Mouse (Mus musculus) layer of hippocampus, postnatal 14 days (tissue): ENCODE measurements around the gene Zdhhc22. TPM values are rescaled to one million over a fixed set of nuclear protein-coding genes. Genes with fewer than 3 reads are reported as not detected.

Experiments
- DNase-seq, 2 experiments: peaks; one replicate each; pipeline ENCODE4 v3.0.0; 2021 to 2022; ENCODE audit warnings: low spot score in 2 of 2, mixed read lengths in 1 of 2
- total RNA-seq, 2 experiments: library from RNA; stranded (reverse); gene quantifications; 2 replicates each; pipeline ENCODE4 v1.2.3; 2021

Zdhhc22 gene
- total RNA-seq, 2 experiments from 2014 or later: 9.3 to 22.9 TPM

DNA sequence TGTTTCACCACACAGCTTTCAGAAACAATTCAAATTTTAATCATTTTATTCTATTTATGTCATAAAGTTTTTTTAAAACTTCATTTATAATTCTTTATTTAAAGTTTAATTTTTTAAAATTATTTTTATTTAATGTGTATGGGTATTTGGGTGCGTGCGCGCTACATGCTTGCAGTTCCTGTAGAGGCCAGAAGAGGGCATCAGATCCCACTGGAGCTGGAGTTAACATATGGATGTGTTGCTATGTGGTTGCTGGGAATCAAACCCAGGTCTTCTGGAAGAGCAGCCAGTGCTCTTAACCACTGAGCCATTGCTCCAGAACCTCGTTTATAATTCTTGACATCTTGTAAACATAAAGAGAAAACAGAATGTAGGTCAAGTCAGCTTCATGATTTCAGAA, 8.5 kb upstream of the Zdhhc22 start:
- DNase-seq: no peak

DNA sequence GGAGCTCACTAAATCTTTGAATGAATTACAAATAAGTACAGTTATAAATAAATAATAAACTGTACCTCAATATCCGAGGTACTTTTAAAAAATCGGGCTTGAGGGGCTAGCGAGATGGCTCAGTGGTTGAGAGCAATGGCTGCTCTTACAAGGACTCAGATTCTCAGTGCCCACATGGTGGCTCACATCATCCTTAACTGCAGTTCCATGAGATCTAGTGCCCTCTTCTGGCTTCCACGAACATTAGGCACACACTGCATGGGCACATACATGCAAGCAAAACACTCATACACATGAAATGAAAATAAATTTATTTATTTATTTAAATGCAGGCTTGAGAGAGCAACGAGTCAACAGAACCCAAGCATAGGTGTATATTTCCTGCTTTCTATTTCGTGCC, 5.7 kb upstream of the Zdhhc22 start:
- DNase-seq: no peak

- no peak for DNase-seq
Observed at GRCm38 (mm10) chr12:86994776-86995175, 4.5 kb upstream of the Zdhhc22 start.

DNA sequence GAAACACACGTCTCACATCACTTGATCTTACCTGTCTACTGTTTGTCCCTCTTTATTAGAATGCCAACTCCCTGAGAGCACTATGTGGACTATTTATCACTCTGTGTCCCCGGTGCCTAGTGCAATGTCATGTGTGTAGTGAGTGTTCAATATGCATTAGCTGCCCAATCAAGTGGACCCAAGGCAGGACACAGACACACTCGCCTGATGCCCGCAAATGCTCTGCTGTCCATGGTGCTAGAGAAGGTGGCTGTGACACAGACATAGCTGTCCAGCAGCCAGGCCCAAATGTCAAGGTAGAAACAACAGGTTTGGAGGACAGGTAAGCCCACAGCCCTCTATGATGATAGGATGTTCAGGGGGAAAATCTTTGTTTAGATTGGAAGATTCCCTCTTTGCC, 3.9 kb upstream of the Zdhhc22 start:
- DNase-seq: no peak

- no peak for DNase-seq
Observed at GRCm38 (mm10) chr12:86990755-86991110, 503 bp upstream of the Zdhhc22 start.

DNA sequence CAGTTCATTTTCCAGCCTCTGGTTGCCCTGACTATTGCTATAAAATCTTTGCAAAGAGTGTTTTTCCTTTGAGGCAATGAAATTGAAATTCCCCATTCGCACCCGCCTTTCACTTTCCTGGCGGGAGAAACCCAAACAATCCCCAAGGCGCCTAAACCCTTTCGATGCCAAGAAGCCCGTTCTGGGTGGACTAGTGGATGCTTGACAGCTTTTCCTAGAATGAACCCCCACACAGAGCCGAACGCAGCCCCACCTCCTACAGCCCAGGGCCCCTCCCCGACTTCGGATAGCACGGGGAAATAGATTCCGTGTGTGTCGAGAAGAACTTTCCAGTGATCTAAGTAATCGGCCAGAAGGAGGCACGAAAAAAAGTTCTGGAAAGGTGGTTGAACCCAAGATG, 852 bp downstream of the Zdhhc22 start:
- no peak for DNase-seq

GRCm38 (mm10) chr12:86988227-86988626, 2.0 kb downstream of the Zdhhc22 start:
- no peak for DNase-seq

GRCm38 (mm10) chr12:86986562-86986961, 3.7 kb downstream of the Zdhhc22 start:
- DNase-seq: no peak

DNA sequence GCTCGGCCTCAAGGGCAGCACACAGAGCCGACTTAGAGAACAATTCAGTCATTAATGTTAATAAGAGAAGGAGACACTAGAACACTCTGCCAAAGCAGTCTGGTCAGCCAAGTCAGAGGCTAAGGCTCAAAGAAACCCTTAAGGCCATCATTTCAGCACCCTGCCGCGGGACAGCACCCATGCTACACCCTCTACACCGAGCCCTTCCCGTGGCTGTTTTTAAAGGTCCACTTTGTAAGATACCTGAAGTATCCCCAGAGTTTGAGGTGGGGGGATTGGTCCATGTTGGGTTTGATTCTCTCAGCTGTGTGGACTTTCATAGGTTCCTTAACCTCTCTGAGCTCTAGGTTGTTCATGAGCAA, 6.1 kb downstream of the Zdhhc22 start:
- no peak for DNase-seq

DNA sequence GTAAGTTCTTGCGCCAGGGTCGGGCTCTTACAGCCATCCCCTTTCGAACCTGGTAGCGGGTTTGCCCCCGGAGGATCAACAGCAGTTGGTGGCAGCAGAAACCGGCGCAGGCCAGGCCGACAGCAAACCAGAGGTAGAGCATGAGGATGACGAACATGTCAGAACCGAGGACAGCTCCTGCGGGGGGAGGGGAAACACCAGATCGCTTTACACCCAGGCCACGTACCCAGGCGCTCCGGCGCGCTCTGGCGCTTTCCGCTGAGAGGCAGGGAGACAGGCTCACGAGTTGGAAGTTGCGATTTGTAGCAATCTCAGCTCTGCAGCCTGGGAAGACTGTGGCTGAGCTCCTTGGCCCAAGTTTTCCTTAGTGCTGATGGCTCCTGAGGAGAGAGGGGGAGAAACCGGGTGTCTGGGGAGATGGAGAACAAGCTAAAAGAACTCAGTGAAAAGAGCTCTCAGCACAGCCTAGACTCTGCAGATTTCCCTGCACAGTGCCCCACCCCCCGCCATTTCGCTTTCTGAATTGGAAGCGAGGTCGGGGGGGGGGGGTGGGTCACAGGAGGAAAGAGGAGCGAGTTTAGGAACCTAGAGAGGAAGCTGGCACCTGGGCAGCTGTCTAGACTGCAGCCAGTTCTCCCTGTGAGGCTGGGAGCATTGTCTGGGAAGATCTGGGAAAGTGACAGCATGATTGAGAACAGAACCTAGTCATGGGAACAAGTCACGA, 6.6 kb downstream of the Zdhhc22 start:
- peak in 1 of 2 experiments; percentile 65 for DNase-seq

GRCm38 (mm10) chr12:86981180-86981579, 9.1 kb downstream of the Zdhhc22 start:
- DNase-seq: no peak

DNA sequence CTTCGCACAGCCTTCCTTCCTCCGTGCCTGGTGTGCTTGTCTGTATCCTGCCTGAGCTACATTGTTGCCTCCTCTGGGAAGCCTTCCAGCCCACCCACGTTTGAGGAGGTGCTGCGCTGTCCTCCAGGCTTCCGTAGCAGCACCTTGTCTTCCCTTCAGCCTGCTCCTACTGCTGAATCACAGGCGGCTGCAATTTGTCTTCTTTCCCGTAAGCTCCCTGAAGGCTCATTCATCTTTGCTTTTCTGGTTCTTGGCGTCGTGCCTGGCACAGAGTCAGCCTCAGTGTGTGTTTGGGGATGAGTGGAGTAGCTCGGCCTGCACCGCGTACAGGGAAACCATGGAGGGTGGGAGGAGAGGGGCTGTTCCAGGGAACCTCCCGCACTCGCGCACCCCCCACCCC, 12.4 kb downstream of the Zdhhc22 start:
- peak in 1 of 2 experiments; percentile 55 for DNase-seq

GRCm38 (mm10) chr12:86976511-86977168, 13.6 kb downstream of the Zdhhc22 start:
- DNase-seq: no peak

DNA sequence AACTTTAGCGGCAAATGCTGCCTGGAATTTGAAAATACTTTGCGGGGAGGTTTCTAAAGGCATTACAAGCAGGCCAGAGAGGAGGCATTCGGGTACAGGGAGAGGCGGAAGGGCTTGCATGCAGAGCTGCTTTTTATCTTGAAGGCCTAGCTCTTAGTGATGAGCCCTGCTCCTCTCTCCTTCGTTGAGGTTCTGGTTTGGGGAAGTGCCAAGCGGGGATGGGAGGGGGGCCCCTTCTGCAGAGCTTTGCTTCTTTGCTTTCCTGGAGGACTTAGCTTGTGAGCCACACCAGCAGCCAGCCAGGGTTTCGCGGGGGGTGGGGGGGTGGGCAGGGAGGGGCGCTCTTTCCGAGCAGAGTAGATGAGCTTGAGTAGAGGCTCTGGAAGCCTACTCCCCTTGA, 14.5 kb downstream of the Zdhhc22 start:
- no peak for DNase-seq

DNA sequence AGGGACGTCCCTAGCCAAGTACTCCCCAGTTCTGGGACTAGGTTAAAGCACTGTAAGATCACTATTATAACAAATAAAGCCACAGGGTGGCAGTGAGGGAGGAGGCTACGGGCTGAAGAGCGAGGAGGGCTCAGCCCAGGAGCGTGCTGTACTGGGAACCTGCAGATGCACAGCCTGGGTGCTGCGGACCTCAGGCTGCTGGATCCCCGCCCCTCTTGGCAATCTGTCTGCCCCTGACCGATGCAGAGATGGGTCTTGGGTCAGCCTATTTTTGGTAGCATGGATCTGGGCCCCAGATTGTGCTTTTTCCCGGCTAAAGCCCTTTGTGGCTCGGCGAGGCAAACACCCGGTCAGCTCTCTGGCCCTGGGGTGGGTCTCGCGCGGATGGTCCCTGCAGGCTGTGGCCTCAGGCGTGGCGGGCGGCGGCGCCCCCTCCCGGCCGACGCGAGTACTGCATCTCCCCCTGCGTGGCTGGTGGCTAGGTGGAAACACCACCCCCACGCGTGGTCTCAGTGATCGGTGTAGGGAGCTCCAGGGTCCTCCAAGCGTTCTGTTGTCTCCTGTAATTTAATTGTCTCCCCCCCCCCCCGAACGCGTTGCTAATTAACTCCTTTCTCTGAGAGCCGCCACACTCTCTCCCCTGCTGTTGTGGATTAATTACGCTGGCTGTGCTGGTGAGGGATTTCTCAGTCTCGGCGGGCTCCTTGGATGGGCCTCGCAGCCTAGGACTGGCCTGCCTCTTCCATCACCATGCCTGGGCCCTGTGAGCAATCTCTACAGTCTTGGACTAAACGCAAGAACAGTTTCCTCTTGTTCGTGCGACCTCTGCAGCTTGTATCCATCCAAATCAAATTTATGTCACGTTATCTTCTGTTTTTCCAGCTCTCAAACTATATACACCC, 15.6 kb downstream of the Zdhhc22 start:
- DNase-seq: peak; percentile 69 to 76

DNA sequence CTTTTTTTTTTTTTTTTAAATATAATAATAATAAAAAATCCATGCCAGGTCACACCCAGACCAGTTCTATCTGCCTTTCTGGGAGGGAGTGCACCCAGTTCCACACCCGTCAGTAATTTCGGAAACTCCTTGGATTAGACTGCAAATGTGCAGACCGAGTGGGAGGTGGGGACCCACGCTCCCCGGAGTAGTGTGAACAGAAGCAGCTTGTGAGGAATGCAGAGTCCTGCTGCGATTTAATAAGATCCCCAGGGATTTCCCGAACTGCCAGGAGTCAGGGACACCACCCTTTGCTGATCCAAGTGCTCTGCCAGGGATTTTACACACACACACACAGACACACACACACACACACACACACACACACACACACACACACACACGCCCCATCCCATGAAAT, 16.5 kb downstream of the Zdhhc22 start:
- DNase-seq: no peak

GRCm38 (mm10) chr12:86973216-86973615, 17.0 kb downstream of the Zdhhc22 start:
- no peak for DNase-seq

DNA sequence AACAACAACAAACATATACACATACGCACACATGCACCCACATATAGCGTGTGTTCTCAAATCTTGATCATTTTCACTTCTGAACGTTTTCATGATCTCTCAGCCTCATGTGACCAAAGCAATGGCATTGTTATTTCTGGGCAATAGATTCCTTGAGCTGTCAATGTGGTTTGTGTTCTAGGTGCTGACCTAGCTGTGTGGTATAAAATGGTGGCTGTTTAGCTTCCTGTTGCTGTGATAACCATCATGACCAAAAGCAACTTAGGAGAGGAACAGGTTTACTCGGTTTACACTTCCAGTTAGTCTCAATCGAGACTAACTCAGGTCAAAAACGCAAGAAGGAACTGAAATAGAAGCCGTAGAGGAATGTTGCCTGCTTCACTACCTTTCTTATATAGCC, 19.1 kb downstream of the Zdhhc22 start:
- no peak for DNase-seq

- DNase-seq: no peak
Observed at GRCm38 (mm10) chr12:86969220-86969601, 21.0 kb downstream of the Zdhhc22 start.

DNA sequence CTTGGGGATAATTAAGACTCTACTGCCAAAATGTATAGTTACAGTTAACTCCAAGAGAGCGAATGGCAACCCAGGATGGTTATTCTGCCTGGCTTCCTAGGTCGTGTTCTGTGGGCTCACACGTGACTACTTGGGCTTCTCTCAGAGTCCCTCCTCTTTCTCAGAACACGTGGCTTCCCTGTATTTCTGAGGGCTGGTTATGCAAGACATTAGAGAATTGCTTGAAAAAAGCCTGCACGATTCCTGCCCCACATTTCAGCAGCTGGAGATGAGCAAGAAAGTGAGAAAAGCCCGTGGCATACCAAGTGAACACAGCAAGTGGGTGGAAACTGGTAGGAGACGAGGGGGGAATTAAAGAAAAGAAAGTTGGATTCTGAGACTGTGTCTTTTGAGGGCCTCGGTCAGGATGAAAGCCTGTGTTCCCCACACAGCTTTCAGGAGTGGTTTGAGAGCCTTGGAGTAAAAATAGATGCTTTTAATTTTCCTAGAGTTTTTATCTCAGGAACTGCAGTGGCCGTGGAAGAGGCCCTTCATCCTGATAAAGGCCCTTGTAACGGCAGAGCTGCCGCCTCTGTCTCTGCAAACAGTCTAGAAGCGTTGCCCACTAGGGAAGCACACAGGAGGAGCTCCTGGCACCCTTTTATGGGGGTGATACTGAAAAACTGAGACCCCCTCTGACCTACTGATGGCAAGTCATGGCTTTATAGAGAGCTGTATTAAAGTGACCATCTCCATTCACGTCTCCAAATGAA, 21.6 kb downstream of the Zdhhc22 start:
- no peak for DNase-seq

- DNase-seq: no peak
Observed at GRCm38 (mm10) chr12:86965237-86965799, 24.9 kb downstream of the Zdhhc22 start.
